Mouse (Mus musculus): Measurements from ENCODE around the gene Bcar1. TPM values are rescaled to one million over a fixed set of nuclear protein-coding genes. Genes with fewer than 3 reads are reported as not detected.

The Bcar1 gene
- polyA plus RNA-seq, 1 experiment from 2014 or later, result 22.6 TPM

GRCm38 (mm10) chr8:111714295-111714694 lies 29.3 kb downstream of the Bcar1 start:
- TF ChIP-seq CTCF (IDR thresholded peaks at IDR 0.05; ENCODE audit: low read depth) (no peak), EP300 (optimal IDR thresholded peaks at IDR 0.05) (no peak)
- peaks cover 22% of the 10 kb centered on the region for H3K36me3 ChIP-seq (ENCODE audit: control insufficient read depth, insufficient read depth, low read length)
- H3K4me2 ChIP-seq (replicated peaks; ENCODE audit: low read depth), result no peak overlapping the region
- H3K27me3 ChIP-seq (ENCODE audit: control insufficient read depth, insufficient read depth, low read length), result no peaks in the 10 kb centered on the region
- DNase-seq (ENCODE audit: low spot score) (no peak), ATAC-seq (ENCODE audit: low FRiP score, low TSS enrichment) (no peak)
- no peak overlapping the region for H3K27ac ChIP-seq (replicated peaks)
- H3K9ac ChIP-seq (ENCODE audit: low read length), result no peak overlapping the region
- no peak overlapping the region for H3K4me3 ChIP-seq (ENCODE audit: low read depth, low read length)
- H3K4me1 ChIP-seq (replicated peaks; ENCODE audit: control insufficient read depth, insufficient read depth), result peaks cover 9% of the 10 kb centered on the region
- H3K9me3 ChIP-seq (ENCODE audit: control insufficient read depth, low read length), result no peaks in the 10 kb centered on the region
- WGBS, result 86% methylated on average over 12 of the region's 12 CpGs

- ATAC-seq (ENCODE audit: low FRiP score, low TSS enrichment) (no peak), DNase-seq (ENCODE audit: low spot score) (no peak)
- Histone ChIP-seq H3K36me3 (ENCODE audit: control insufficient read depth, insufficient read depth, low read length) (peaks cover 22% of the 10 kb centered on the region), H3K9ac (ENCODE audit: low read length) (no peak overlapping the region), H3K9me3 (ENCODE audit: control insufficient read depth, low read length) (no peaks in the 10 kb centered on the region), H3K4me3 (ENCODE audit: low read depth, low read length) (no peak overlapping the region), H3K27me3 (ENCODE audit: control insufficient read depth, insufficient read depth, low read length) (no peaks in the 10 kb centered on the region), H3K4me2 (replicated peaks; ENCODE audit: low read depth) (no peak overlapping the region), H3K4me1 (replicated peaks; ENCODE audit: control insufficient read depth, insufficient read depth) (peaks cover 7% of the 10 kb centered on the region), H3K27ac (replicated peaks) (no peak overlapping the region)
- TF ChIP-seq CTCF (IDR thresholded peaks at IDR 0.05; ENCODE audit: low read depth) (peak; percentile 7; the same call in 1 of the 2 replicates), EP300 (optimal IDR thresholded peaks at IDR 0.05) (no peak)
- 91% methylated on average over 25 of the region's 25 CpGs for WGBS
These were observed 29.8 kb downstream of the Bcar1 start for GRCm38 (mm10) chr8:111713817-111714216.

GRCm38 (mm10) chr8:111713291-111713690 lies 30.3 kb downstream of the Bcar1 start:
- no peak overlapping the region for H3K27ac ChIP-seq (replicated peaks)
- peaks cover 6% of the 10 kb centered on the region for H3K4me1 ChIP-seq (replicated peaks; ENCODE audit: control insufficient read depth, insufficient read depth)
- no peak overlapping the region for H3K4me3 ChIP-seq (ENCODE audit: low read depth, low read length)
- DNase-seq (ENCODE audit: low spot score) (no peak), ATAC-seq (ENCODE audit: low FRiP score, low TSS enrichment) (no peak)
- no peak overlapping the region for H3K9ac ChIP-seq (ENCODE audit: low read length)
- no peak overlapping the region for H3K4me2 ChIP-seq (replicated peaks; ENCODE audit: low read depth)
- 89% methylated on average over 11 of the region's 11 CpGs for WGBS
- TF ChIP-seq CTCF (IDR thresholded peaks at IDR 0.05; ENCODE audit: low read depth) (no peak), EP300 (optimal IDR thresholded peaks at IDR 0.05) (no peak)
- H3K27me3 ChIP-seq (ENCODE audit: control insufficient read depth, insufficient read depth, low read length), result no peaks in the 10 kb centered on the region
- peaks cover 22% of the 10 kb centered on the region for H3K36me3 ChIP-seq (ENCODE audit: control insufficient read depth, insufficient read depth, low read length)
- no peaks in the 10 kb centered on the region for H3K9me3 ChIP-seq (ENCODE audit: control insufficient read depth, low read length)

GRCm38 (mm10) chr8:111712588-111712987 lies 31.0 kb downstream of the Bcar1 start:
- peaks cover 2% of the 10 kb centered on the region; the same call in 1 of the 2 replicates for H3K4me1 ChIP-seq (replicated peaks; ENCODE audit: control insufficient read depth, insufficient read depth)
- H3K27ac ChIP-seq (replicated peaks), result no peak overlapping the region
- ATAC-seq (ENCODE audit: low FRiP score, low TSS enrichment) (peak; percentile 51; the same call in 1 of the 2 replicates), DNase-seq (ENCODE audit: low spot score) (peak; percentile 85)
- no peak overlapping the region for H3K4me2 ChIP-seq (replicated peaks; ENCODE audit: low read depth)
- H3K9ac ChIP-seq (ENCODE audit: low read length), result no peak overlapping the region
- no peak overlapping the region for H3K4me3 ChIP-seq (ENCODE audit: low read depth, low read length)
- H3K9me3 ChIP-seq (ENCODE audit: control insufficient read depth, low read length), result no peaks in the 10 kb centered on the region
- H3K27me3 ChIP-seq (ENCODE audit: control insufficient read depth, insufficient read depth, low read length), result no peaks in the 10 kb centered on the region
- TF ChIP-seq EP300 (optimal IDR thresholded peaks at IDR 0.05) (no peak), CTCF (IDR thresholded peaks at IDR 0.05; ENCODE audit: low read depth) (peak; percentile 91)
- H3K36me3 ChIP-seq (ENCODE audit: control insufficient read depth, insufficient read depth, low read length), result peaks cover 22% of the 10 kb centered on the region
- WGBS, result 76% methylated on average over 6 of the region's 6 CpGs

- no peak overlapping the region for H3K4me3 ChIP-seq (ENCODE audit: low read depth, low read length)
- no peak overlapping the region for H3K27ac ChIP-seq (replicated peaks)
- H3K4me1 ChIP-seq (replicated peaks; ENCODE audit: control insufficient read depth, insufficient read depth), result peaks cover 2% of the 10 kb centered on the region; the same call in 1 of the 2 replicates
- H3K36me3 ChIP-seq (ENCODE audit: control insufficient read depth, insufficient read depth, low read length), result peaks cover 22% of the 10 kb centered on the region
- no peak overlapping the region for H3K4me2 ChIP-seq (replicated peaks; ENCODE audit: low read depth)
- DNase-seq (ENCODE audit: low spot score), result no peak
- H3K27me3 ChIP-seq (ENCODE audit: control insufficient read depth, insufficient read depth, low read length), result no peaks in the 10 kb centered on the region
- no peaks in the 10 kb centered on the region for H3K9me3 ChIP-seq (ENCODE audit: control insufficient read depth, low read length)
- WGBS, result 67% methylated on average over 9 of the region's 9 CpGs
- no peak for ATAC-seq (ENCODE audit: low FRiP score, low TSS enrichment)
- no peak overlapping the region for H3K9ac ChIP-seq (ENCODE audit: low read length)
- TF ChIP-seq EP300 (optimal IDR thresholded peaks at IDR 0.05) (no peak), CTCF (IDR thresholded peaks at IDR 0.05; ENCODE audit: low read depth) (no peak)
These were observed 31.5 kb downstream of the Bcar1 start for GRCm38 (mm10) chr8:111712135-111712534.

- Histone ChIP-seq H3K9me3 (ENCODE audit: control insufficient read depth, low read length) (no peaks in the 10 kb centered on the region), H3K27me3 (ENCODE audit: control insufficient read depth, insufficient read depth, low read length) (no peaks in the 10 kb centered on the region), H3K9ac (ENCODE audit: low read length) (no peak overlapping the region), H3K27ac (replicated peaks) (no peak overlapping the region), H3K4me2 (replicated peaks; ENCODE audit: low read depth) (no peak overlapping the region), H3K4me3 (ENCODE audit: low read depth, low read length) (no peak overlapping the region), H3K36me3 (ENCODE audit: control insufficient read depth, insufficient read depth, low read length) (peaks cover 22% of the 10 kb centered on the region), H3K4me1 (replicated peaks; ENCODE audit: control insufficient read depth, insufficient read depth) (no peaks in the 10 kb centered on the region)
- ATAC-seq (ENCODE audit: low FRiP score, low TSS enrichment) (no peak), DNase-seq (ENCODE audit: low spot score) (peak; percentile 14)
- WGBS, result 87% methylated on average over 20 of the region's 20 CpGs
- TF ChIP-seq EP300 (optimal IDR thresholded peaks at IDR 0.05), result no peak
These were observed 32.7 kb downstream of the Bcar1 start for GRCm38 (mm10) chr8:111710777-111711485.

Data from stomach, postnatal 0 days (tissue).